Mouse (Mus musculus) bone marrow, adult 2 months (tissue): ENCODE results near the gene Atp6v1fnb.

ENCODE experiments used
- CTCF ChIP-seq: fragments of 200-500 bp; IDR thresholded peaks from 2 replicates; pipeline ENCODE4 v1.5.1; 2011; ENCODE audit warnings: low read length, control low read depth; ENCODE audit not compliant: control insufficient read depth, insufficient read depth
- POLR2A ChIP-seq: fragments of 200-500 bp; IDR thresholded peaks from 2 replicates; pipeline ENCODE4 v1.6.1; 2011; ENCODE audit warnings: low read depth, mild to moderate bottlenecking, control low read depth, low read length, borderline replicate concordance; ENCODE audit not compliant: control insufficient read depth

DNA sequence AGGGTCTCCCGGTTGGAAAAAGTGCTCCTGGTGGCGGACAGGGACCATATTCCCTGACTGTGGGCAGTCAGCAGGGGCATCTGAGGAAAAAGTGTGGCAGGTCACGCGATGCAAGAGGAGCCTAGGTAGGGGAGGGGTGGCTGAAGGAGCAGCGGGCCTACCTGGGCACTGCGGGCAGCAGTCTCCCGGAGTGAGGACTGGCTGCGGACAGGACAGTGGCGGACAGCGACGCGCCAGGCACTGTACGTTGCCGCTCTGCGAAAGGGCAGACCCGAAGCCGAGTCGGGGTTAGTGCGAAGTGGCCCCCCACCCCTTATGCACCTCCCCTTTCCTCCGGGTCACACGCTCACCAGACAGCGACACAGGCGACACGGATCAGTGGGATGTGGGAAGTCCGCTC is 25.0 kb downstream of the Atp6v1fnb start:
- TF ChIP-seq CTCF: no peak
- no peak for TF ChIP-seq POLR2A
